18 mouse cellular contexts compared by ENCODE assay signal in the genomic region with DNA sequence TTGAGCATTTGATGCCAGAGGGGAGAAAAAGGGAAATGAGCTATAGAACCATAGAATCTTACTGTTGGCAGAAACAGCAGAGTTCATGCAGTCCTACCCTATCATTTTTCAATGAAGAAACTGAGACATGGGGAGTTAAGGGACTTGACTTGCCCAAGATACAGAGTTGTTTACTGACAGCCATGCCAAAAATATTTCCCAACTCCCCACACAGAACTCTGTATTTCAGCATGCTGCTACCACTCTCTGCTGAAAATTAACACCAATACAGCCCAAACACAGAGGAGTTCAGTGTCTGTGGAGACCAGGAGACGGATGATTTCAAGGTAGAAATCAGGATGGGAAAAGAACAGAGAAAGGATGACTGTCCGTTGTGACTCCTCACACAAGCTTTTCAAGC.
DNase-seq lines count a peak whose midpoint lies in the region; ATAC-seq and TF ChIP-seq lines count a peak whose summit lies in the region.
"Had no signal": no experiment of that assay in that cellular context is flagged by ENCODE, and none has a peak within 500 bp of the region (broad histone marks: within the 10 kb centered on the region; RNA-seq: fewer than 3 reads in every experiment).

No protein-coding gene starts in this region.

- peak overlapping the region; percentile 64 for H3K27ac ChIP-seq in heart, adult 2 months
- peak overlapping the region; percentile 36; the same call in 1 of the 2 replicates for H3K27ac ChIP-seq in kidney, postnatal 0 days
- peak overlapping the region; percentile 78 for H3K27ac ChIP-seq in brown adipose tissue, adult 24 weeks (replicated peaks; ENCODE audit: low read depth, low read length)
- H3K27ac ChIP-seq: embryonic facial prominence, embryonic 10.5 days; forebrain, embryonic 12.5 days; heart, embryonic 13.5 days; hindbrain, embryonic 10.5 days; hindbrain, postnatal 0 days; midbrain, embryonic 12.5 days; neural tube, embryonic 12.5 days had no signal

- no peak overlapping the region for H3K9ac ChIP-seq in heart, adult 2 months (ENCODE audit: low read depth, low read length)
- no peak overlapping the region for H3K9ac ChIP-seq in kidney, postnatal 0 days (ENCODE audit: low read depth, low read length)
- H3K9ac ChIP-seq: forebrain, embryonic 12.5 days; heart, embryonic 13.5 days; midbrain, embryonic 12.5 days; neural tube, embryonic 12.5 days had no signal

- H3K79me2 ChIP-seq in heart, adult 2 months (replicated peaks; ENCODE audit: control insufficient read depth, insufficient read depth, low read length), result no peaks in the 10 kb centered on the region

- TF ChIP-seq EP300 in heart, adult 2 months (IDR thresholded peaks at IDR 0.05; ENCODE audit: insufficient read depth, low read depth, low read length), result no peak

- no peak for ATAC-seq in kidney, postnatal 0 days (replicated peaks; ENCODE audit: low FRiP score, low read depth)
- ATAC-seq: hindbrain, postnatal 0 days; intestine, postnatal 0 days had no signal

- H3K27me3 ChIP-seq in heart, adult 2 months (ENCODE audit: control insufficient read depth, insufficient read depth, low read length), result no peaks in the 10 kb centered on the region
- no peaks in the 10 kb centered on the region for H3K27me3 ChIP-seq in kidney, postnatal 0 days (ENCODE audit: insufficient read depth, low read length)
- H3K27me3 ChIP-seq: forebrain, embryonic 12.5 days; heart, embryonic 13.5 days; midbrain, embryonic 12.5 days; neural tube, embryonic 12.5 days; Patski had no signal

- no peak for TF ChIP-seq POLR2A in heart, adult 2 months (IDR thresholded peaks at IDR 0.05; ENCODE audit: insufficient read depth, low read depth, low read length)

- WGBS in heart, adult 2 months, result 96% methylated on average over 2 of the region's 2 CpGs
- whole genome bisulfite sequencing in kidney, postnatal 0 days, result 85% methylated on average over 2 of the region's 2 CpGs

- H3K4me3 ChIP-seq in heart, adult 2 months, result no peak overlapping the region
- no peak overlapping the region for H3K4me3 ChIP-seq in kidney, postnatal 0 days (replicated peaks; ENCODE audit: low read depth, low read length)
- H3K4me3 ChIP-seq in brown adipose tissue, adult 24 weeks (ENCODE audit: insufficient read depth, low read depth, low read length), result no peak overlapping the region
- H3K4me3 ChIP-seq: embryonic facial prominence, embryonic 10.5 days; forebrain, embryonic 12.5 days; heart, embryonic 13.5 days; hindbrain, embryonic 10.5 days; midbrain, embryonic 12.5 days; neural tube, embryonic 12.5 days had no signal

- no peak overlapping the region for H3K4me2 ChIP-seq in kidney, postnatal 0 days (ENCODE audit: low read length)
- H3K4me2 ChIP-seq: forebrain, embryonic 12.5 days; heart, embryonic 13.5 days; midbrain, embryonic 12.5 days; neural tube, embryonic 12.5 days had no signal

- TF ChIP-seq CTCF in heart, adult 2 months (IDR thresholded peaks at IDR 0.05), result no peak
- TF ChIP-seq CTCF in kidney, postnatal 0 days (IDR thresholded peaks at IDR 0.05; ENCODE audit: low read depth), result no peak

- intact Hi-C loops in heart, adult 2 months (cut with DNase I), result loop anchor here (5.0 to 10.0 kb wide), 3 partner anchors 75 to 483 kb away; partner anchors contain the start of gene Zbtb20
- intact Hi-C loops in heart, postnatal 25 days (cut with DNase I), result loop anchor here (10.0 kb wide), 2 partner anchors 445 to 485 kb away; partner anchors contain the start of gene Zbtb20

- H3K9me3 ChIP-seq in kidney, postnatal 0 days (replicated peaks; ENCODE audit: low read length), result no peaks in the 10 kb centered on the region
- H3K9me3 ChIP-seq: embryonic facial prominence, embryonic 10.5 days; forebrain, embryonic 12.5 days; heart, embryonic 13.5 days; hindbrain, embryonic 10.5 days; midbrain, embryonic 12.5 days; neural tube, embryonic 12.5 days had no signal

- peaks cover 2% of the 10 kb centered on the region for H3K36me3 ChIP-seq in heart, adult 2 months (ENCODE audit: control insufficient read depth, insufficient read depth, low read length)
- no peaks in the 10 kb centered on the region for H3K36me3 ChIP-seq in kidney, postnatal 0 days (ENCODE audit: insufficient read depth, low read length)
- H3K36me3 ChIP-seq: embryonic facial prominence, embryonic 10.5 days; forebrain, embryonic 12.5 days; heart, embryonic 13.5 days; hindbrain, embryonic 10.5 days; midbrain, embryonic 12.5 days; neural tube, embryonic 12.5 days had no signal

- DNase-seq in adrenal gland, postnatal 10 days, result peak; percentile 38
- no peak for DNase-seq in adrenal gland, adult 8-10 months
- DNase-seq in heart, adult 2 months, result no peak
- DNase-seq in heart, postnatal 25 days (ENCODE audit: low spot score), result no peak
- no peak for DNase-seq in kidney, postnatal 0 days (ENCODE audit: low spot score)
- no peak for DNase-seq in kidney, postnatal 4 days
- no peak for DNase-seq in urinary bladder, adult 18-20 months (ENCODE audit: low spot score in 2 of 2)
- DNase-seq: gastrocnemius, postnatal 10 days had no signal

- H3K4me1 ChIP-seq in heart, adult 2 months (ENCODE audit: control insufficient read depth, insufficient read depth, low read length), result peaks cover 5% of the 10 kb centered on the region
- peaks cover 9% of the 10 kb centered on the region for H3K4me1 ChIP-seq in kidney, postnatal 0 days (replicated peaks; ENCODE audit: insufficient read depth, low read length)
- H3K4me1 ChIP-seq in brown adipose tissue, adult 24 weeks (ENCODE audit: control insufficient read depth, insufficient read depth, insufficient read length, low read length), result peaks cover 16% of the 10 kb centered on the region
